Mouse (Mus musculus): ENCODE data around the gene Extl1.

Gene Extl1

GRCm38 (mm10) chr4:134391636-134392035 lies 8.0 kb upstream of the Extl1 start:
- DNase-seq (ENCODE audit: low read depth, low spot score) = no peak

GRCm38 (mm10) chr4:134388397-134388796 lies 4.7 kb upstream of the Extl1 start:
- DNase-seq (ENCODE audit: low read depth, low spot score) = peak; percentile 83

- no peak for DNase-seq (ENCODE audit: low read depth, low spot score)
These were observed 3.6 kb upstream of the Extl1 start for GRCm38 (mm10) chr4:134387268-134387667.

GRCm38 (mm10) chr4:134379510-134379909 lies 4.1 kb downstream of the Extl1 start:
- DNase-seq (ENCODE audit: low read depth, low spot score) = no peak

- DNase-seq (ENCODE audit: low read depth, low spot score) = no peak
These were observed 5.5 kb downstream of the Extl1 start for GRCm38 (mm10) chr4:134378089-134378615.

GRCm38 (mm10) chr4:134374306-134374705 lies 9.3 kb downstream of the Extl1 start:
- no peak for DNase-seq (ENCODE audit: low read depth, low spot score)

- DNase-seq (ENCODE audit: low read depth, low spot score) = peak; percentile 68
These were observed 10.4 kb downstream of the Extl1 start for GRCm38 (mm10) chr4:134373295-134373694.

- peak; percentile 94 for DNase-seq (ENCODE audit: low read depth, low spot score)
These were observed 11.3 kb downstream of the Extl1 start for GRCm38 (mm10) chr4:134372294-134372747.

GRCm38 (mm10) chr4:134371316-134371855 lies 12.3 kb downstream of the Extl1 start:
- peak; percentile 46 for DNase-seq (ENCODE audit: low read depth, low spot score)

GRCm38 (mm10) chr4:134370649-134371221 lies 12.9 kb downstream of the Extl1 start:
- peak; percentile 90 for DNase-seq (ENCODE audit: low read depth, low spot score)

GRCm38 (mm10) chr4:134365280-134365679 lies 18.4 kb downstream of the Extl1 start:
- no peak for DNase-seq (ENCODE audit: low read depth, low spot score)

- no peak for DNase-seq (ENCODE audit: low read depth, low spot score)
These were observed 21.1 kb downstream of the Extl1 start for GRCm38 (mm10) chr4:134362586-134362985.

GRCm38 (mm10) chr4:134362124-134362523 lies 21.5 kb downstream of the Extl1 start:
- no peak for DNase-seq (ENCODE audit: low read depth, low spot score)

- DNase-seq (ENCODE audit: low read depth, low spot score) = no peak
These were observed 22.4 kb downstream of the Extl1 start for GRCm38 (mm10) chr4:134361215-134361614.

GRCm38 (mm10) chr4:134359649-134360048 lies 24.0 kb downstream of the Extl1 start:
- DNase-seq (ENCODE audit: low read depth, low spot score) = no peak

- DNase-seq (ENCODE audit: low read depth, low spot score) = no peak
These were observed 26.2 kb downstream of the Extl1 start for GRCm38 (mm10) chr4:134357461-134357771.

- DNase-seq (ENCODE audit: low read depth, low spot score) = peak; percentile 87
These were observed 26.8 kb downstream of the Extl1 start for GRCm38 (mm10) chr4:134356591-134357460.

GRCm38 (mm10) chr4:134355841-134356452 lies 27.7 kb downstream of the Extl1 start:
- DNase-seq (ENCODE audit: low read depth, low spot score) = peak; percentile 37

GRCm38 (mm10) chr4:134353527-134354409 lies 29.9 kb downstream of the Extl1 start:
- DNase-seq (ENCODE audit: low read depth, low spot score) = peak; percentile 19

GRCm38 (mm10) chr4:134352929-134353328 lies 30.7 kb downstream of the Extl1 start:
- no peak for DNase-seq (ENCODE audit: low read depth, low spot score)

- DNase-seq (ENCODE audit: low read depth, low spot score) = no peak
These were observed 31.4 kb downstream of the Extl1 start for GRCm38 (mm10) chr4:134352261-134352707.
